In the genomic region with DNA sequence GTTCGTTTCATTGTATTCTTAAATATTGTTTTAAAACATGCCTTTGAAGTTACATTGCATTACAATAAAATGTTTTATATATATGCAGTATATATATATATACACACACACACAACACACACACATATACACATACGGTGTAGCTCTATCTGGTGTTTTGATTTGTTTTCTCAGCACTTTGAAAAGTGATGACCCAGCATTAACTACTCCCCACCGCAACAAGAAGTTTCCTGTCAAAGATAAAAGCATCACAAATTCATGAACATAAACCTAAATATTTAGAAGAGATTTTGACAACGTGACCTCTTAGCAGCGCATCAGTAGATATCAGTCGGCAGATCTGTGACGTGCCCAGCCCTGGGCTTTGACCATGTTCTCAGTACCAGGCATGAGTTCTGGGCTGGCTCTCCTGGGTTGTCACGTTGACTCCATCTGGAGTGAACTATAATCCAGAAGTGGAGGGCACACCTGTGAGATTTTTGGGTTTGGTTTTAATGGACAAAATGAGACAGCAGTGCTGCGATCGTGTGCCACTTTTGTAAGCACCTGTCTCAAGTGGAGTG, we compare ENCODE assay signal across 16 mouse cellular contexts. TPM values are rescaled to one million over a fixed set of nuclear protein-coding genes. Genes with fewer than 3 reads are reported as not detected.
"Had no signal": no experiment of that assay in that cellular context is flagged by ENCODE, and none has a peak within 500 bp of the region (broad histone marks: within the 10 kb centered on the region; RNA-seq: fewer than 3 reads in every experiment).

No protein-coding gene starts in this region.

- H3K4me2 ChIP-seq: liver, embryonic 11.5 days; liver, embryonic 15.5 days; midbrain, embryonic 11.5 days had no signal

- H3K9ac ChIP-seq: liver, embryonic 15.5 days had no signal

- DNase-seq: kidney, postnatal 25 days; lung, adult 2 months; lung, postnatal 36 days; right cerebral cortex, adult 18-20 months; right cerebral cortex, postnatal 25 days had no signal

- H3K36me3 ChIP-seq: limb, embryonic 10.5 days; liver, embryonic 15.5 days had no signal

- H3K4me3 ChIP-seq: left cerebral cortex, adult 2 months; limb, embryonic 10.5 days; liver, embryonic 15.5 days had no signal

- ATAC-seq: lung, postnatal 0 days; midbrain, embryonic 16.5 days had no signal

- H3K9me3 ChIP-seq: limb, embryonic 10.5 days; liver, embryonic 15.5 days had no signal

- H3K27ac ChIP-seq: left cerebral cortex, adult 2 months; limb, embryonic 10.5 days; liver, embryonic 15.5 days; stomach, postnatal 0 days had no signal

RNA-seq across cellular contexts. Expression of gene Gpr25, which starts 6.1 kb away (rescaled TPM):
- total RNA-seq: megakaryocyte, adult 5-6 weeks had no signal
- polyA plus RNA-seq: kidney, embryonic 16.5 days; limb, embryonic 10.5 days; liver, embryonic 11.5 days; liver, embryonic 15.5 days; lung, postnatal 0 days; midbrain, embryonic 11.5 days; stomach, postnatal 0 days had no signal

RNA-seq across cellular contexts. Expression of gene Inava, which starts 20.5 kb away (rescaled TPM):
- total RNA-seq: megakaryocyte, adult 5-6 weeks had no signal

RNA-seq across cellular contexts. Expression of gene Mroh3, which starts 42.0 kb away (rescaled TPM):
- total RNA-seq: megakaryocyte, adult 5-6 weeks had no signal
- polyA plus RNA-seq: liver, embryonic 11.5 days; liver, embryonic 15.5 days; midbrain, embryonic 16.5 days; neural tube, embryonic 14.5 days had no signal
